Mouse (Mus musculus): Measurements from ENCODE around the gene Prpf8. TPM values are rescaled to one million over a fixed set of nuclear protein-coding genes. Genes with fewer than 3 reads are reported as not detected.
A peak's percentile ranks its signal among the peaks of the same experiment; 100 is the strongest.

Prpf8 gene
- polyA plus RNA-seq, 1 experiment from 2014 or later = 89.5 TPM

DNA sequence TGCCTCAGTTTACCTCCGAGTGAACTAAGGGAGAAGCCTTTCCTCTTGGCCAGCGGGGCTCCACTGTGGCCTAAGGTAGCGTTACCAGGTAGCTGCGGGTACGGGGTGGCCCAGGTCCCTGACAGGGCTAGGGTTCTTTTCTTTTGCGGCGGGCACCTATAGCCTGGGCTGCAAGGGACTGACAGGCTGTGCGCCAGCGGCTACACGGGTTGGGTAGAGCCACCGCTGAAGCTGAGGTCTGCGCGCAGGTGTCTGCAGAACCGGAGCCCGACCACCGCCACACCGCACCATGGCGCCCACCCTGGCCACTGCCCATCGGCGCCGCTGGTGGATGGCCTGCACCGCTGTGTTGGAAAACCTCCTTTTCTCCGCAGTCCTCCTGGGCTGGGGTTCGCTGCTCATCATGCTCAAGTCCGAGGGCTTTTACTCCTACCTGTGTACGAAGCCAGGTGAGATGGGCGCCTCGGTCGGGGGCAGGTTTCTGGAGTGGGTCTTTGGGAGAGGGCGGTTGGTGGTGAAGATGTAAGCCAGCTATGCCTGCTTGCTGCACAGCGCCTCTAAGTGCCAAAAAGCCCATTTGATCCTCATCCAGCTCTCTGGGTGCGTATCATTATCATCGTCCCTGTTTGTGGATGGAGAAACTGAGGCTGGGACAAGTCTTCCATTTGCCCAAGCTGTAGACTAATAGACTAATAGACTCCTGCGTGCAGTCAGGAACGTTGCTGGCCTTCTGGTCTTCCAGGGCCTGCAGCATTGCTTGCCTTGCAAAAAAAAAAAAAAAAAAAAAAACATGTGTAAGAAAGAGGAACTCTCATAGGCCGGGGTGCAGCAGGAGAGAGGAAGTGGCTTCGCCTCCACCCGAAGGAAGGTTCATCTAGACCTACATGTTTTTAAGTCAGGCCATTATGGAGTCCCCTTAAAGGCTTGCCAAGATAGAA, 46.0 kb downstream of the Prpf8 start:
- peak overlapping the region; percentile 73 for H3K4me3 ChIP-seq (replicated peaks; ENCODE audit: low read depth, low read length)
- peak overlapping the region; percentile 98 for H3K27ac ChIP-seq (replicated peaks; ENCODE audit: low read depth, low read length)
- DNase-seq (peak; percentile 56), ATAC-seq (ENCODE audit: low FRiP score, low TSS enrichment) (peak; percentile 11; the same call in 1 of the 2 replicates)
- peak overlapping the region; percentile 100 for H3K4me2 ChIP-seq (ENCODE audit: low read length)
- no peaks in the 10 kb centered on the region for H3K9me3 ChIP-seq (ENCODE audit: control insufficient read depth, low read length)
- WGBS = 13% methylated on average over 38 of the region's 38 CpGs
- no peaks in the 10 kb centered on the region for H3K27me3 ChIP-seq (ENCODE audit: control insufficient read depth, insufficient read depth, low read length)
- no peaks in the 10 kb centered on the region for H3K36me3 ChIP-seq (ENCODE audit: control insufficient read depth, insufficient read depth, low read length)
- peak overlapping the region; percentile 96 for H3K9ac ChIP-seq (replicated peaks; ENCODE audit: low read length)
- peaks cover 28% of the 10 kb centered on the region for H3K4me1 ChIP-seq (ENCODE audit: control insufficient read depth, insufficient read depth, low read length)

DNA sequence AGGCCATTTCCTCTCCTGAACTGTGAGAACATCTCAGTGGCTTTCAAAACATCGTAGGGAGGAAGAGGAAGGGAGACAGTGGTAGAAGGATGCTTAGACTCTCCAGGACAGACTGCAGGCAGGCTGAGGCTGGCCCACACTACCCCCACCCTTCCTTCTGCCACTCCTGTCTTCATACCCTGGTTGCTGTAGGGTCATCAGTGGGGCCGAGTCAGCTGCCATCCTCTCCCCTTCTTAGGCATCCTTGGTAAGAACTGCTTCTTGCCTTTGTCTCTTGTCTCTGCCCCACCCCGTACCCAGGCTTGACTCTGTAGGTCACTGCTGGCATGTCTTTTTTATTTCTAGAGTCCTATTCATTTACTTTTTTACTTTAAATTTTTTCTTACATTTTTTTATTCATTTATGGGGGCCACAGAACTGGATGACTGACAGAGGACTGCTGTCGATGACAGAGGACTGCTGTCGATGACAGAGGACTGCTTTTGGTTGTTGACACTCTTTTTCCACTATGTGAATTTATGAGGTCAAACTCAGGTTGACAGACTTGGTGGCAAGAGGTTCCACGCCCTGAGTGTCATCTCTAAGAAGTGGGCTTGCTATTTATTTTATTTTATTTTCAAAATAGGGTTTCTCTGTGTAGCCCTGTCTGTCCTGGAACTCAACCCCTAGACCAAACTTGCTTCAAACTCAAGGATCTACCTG, 46.8 kb downstream of the Prpf8 start:
- Histone ChIP-seq H3K4me3 (replicated peaks; ENCODE audit: low read depth, low read length) (peak overlapping the region; percentile 73), H3K36me3 (ENCODE audit: control insufficient read depth, insufficient read depth, low read length) (no peaks in the 10 kb centered on the region), H3K27ac (replicated peaks; ENCODE audit: low read depth, low read length) (no peak overlapping the region), H3K27me3 (ENCODE audit: control insufficient read depth, insufficient read depth, low read length) (no peaks in the 10 kb centered on the region), H3K4me1 (ENCODE audit: control insufficient read depth, insufficient read depth, low read length) (peaks cover 32% of the 10 kb centered on the region), H3K4me2 (ENCODE audit: low read length) (peak overlapping the region; percentile 100), H3K9ac (replicated peaks; ENCODE audit: low read length) (peak overlapping the region; percentile 96; the same call in 1 of the 2 replicates), H3K9me3 (ENCODE audit: control insufficient read depth, low read length) (no peaks in the 10 kb centered on the region)
- DNase-seq (no peak), ATAC-seq (ENCODE audit: low FRiP score, low TSS enrichment) (no peak)
- 87% methylated on average over 6 of the region's 6 CpGs for WGBS

DNA sequence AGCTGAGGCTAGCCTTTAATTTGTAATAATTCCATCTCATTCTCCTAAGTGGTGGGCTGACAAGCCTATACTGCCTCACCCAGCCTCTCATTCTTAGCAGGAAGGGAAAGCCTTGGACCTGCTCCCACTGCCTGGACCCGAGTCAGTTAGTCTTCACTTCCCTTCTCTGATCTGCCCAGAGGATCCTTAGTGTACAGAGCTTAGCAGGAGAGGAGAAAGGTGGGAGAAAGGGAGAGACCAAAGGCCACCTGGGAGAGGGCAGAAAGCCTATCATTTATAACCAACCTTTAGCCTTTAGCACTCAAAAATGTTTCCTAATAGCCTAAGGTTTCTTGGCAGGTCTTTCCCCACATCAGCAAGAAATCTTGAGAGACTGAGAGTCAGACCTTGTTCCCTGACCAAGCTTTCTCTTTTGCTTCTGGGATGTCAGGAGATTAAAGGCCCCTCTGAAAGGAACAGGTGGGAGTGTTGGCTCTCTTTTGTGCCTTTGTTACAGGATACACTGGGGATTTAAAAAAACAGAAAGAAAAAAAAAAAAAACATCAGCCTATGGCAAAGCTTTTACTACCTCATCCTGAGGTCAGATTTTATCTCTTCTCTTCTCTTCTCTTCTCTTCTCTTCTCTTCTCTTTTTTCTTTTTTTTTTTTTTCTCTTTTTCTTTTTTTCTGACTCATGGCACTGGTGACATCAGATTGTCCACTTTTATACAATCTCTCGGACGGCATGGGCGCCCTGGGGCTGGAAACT, 47.8 kb downstream of the Prpf8 start:
- H3K27ac ChIP-seq (replicated peaks; ENCODE audit: low read depth, low read length) = no peak overlapping the region; the same call in 1 of the 2 replicates
- ATAC-seq (ENCODE audit: low FRiP score, low TSS enrichment) = no peak
- 0 out of 2 replicates have a peak overlapping the region, but pooled peaks have one; percentile 1 for H3K4me3 ChIP-seq (replicated peaks; ENCODE audit: low read depth, low read length)
- 0 out of 2 replicates have a peak overlapping the region, but pooled peaks have one; percentile 7 for H3K9ac ChIP-seq (replicated peaks; ENCODE audit: low read length)
- H3K27me3 ChIP-seq (ENCODE audit: control insufficient read depth, insufficient read depth, low read length) = no peaks in the 10 kb centered on the region
- H3K36me3 ChIP-seq (ENCODE audit: control insufficient read depth, insufficient read depth, low read length) = no peaks in the 10 kb centered on the region
- no peak for DNase-seq
- H3K4me1 ChIP-seq (ENCODE audit: control insufficient read depth, insufficient read depth, low read length) = peaks cover 32% of the 10 kb centered on the region
- no peaks in the 10 kb centered on the region for H3K9me3 ChIP-seq (ENCODE audit: control insufficient read depth, low read length)
- 43% methylated on average over 4 of the region's 4 CpGs for WGBS
- H3K4me2 ChIP-seq (ENCODE audit: low read length) = peak overlapping the region; percentile 100

DNA sequence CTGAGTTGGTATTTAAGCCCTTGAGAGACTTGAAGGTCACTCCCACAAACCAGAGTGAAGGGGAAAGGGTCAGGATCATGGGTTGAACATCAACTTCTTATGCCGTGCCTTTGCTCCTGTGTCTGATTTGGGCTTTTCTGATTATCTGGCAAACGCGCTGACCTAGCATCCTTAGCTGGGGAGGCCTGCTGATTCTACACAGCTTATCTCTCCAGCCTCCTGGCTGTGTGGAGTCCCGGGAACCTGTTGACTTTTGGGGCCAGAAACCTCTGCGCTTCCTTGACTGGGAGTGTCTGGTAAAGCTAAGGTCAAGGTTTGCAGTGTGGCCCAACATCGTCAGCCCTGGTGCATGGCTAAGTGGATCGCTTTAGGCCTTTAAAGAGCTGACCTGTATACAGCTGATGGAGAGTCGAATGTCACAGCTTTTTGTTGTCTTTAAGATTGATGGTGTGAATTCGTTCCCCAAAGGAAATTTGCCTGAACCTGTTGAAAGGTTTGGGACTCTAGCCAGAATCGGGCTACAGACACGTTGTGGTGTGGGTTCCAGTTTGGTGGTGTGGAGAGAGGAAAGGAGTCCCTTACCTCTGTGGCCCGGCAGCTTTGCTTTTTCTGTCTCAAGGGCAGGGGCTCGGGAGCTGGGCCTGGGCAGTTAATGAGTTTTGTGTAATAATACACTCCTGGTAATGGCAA, 48.6 kb downstream of the Prpf8 start:
- H3K4me1 ChIP-seq (ENCODE audit: control insufficient read depth, insufficient read depth, low read length) = peaks cover 32% of the 10 kb centered on the region
- DNase-seq = no peak
- ATAC-seq (ENCODE audit: low FRiP score, low TSS enrichment) = no peak
- WGBS = 68% methylated on average over 13 of the region's 13 CpGs
- no peaks in the 10 kb centered on the region for H3K9me3 ChIP-seq (ENCODE audit: control insufficient read depth, low read length)
- H3K27ac ChIP-seq (replicated peaks; ENCODE audit: low read depth, low read length) = no peak overlapping the region
- no peak overlapping the region for H3K4me3 ChIP-seq (replicated peaks; ENCODE audit: low read depth, low read length)
- H3K36me3 ChIP-seq (ENCODE audit: control insufficient read depth, insufficient read depth, low read length) = no peaks in the 10 kb centered on the region
- peak overlapping the region; percentile 100 for H3K4me2 ChIP-seq (ENCODE audit: low read length)
- H3K9ac ChIP-seq (replicated peaks; ENCODE audit: low read length) = peak overlapping the region; percentile 16; the same call in 1 of the 2 replicates
- no peaks in the 10 kb centered on the region for H3K27me3 ChIP-seq (ENCODE audit: control insufficient read depth, insufficient read depth, low read length)

DNA sequence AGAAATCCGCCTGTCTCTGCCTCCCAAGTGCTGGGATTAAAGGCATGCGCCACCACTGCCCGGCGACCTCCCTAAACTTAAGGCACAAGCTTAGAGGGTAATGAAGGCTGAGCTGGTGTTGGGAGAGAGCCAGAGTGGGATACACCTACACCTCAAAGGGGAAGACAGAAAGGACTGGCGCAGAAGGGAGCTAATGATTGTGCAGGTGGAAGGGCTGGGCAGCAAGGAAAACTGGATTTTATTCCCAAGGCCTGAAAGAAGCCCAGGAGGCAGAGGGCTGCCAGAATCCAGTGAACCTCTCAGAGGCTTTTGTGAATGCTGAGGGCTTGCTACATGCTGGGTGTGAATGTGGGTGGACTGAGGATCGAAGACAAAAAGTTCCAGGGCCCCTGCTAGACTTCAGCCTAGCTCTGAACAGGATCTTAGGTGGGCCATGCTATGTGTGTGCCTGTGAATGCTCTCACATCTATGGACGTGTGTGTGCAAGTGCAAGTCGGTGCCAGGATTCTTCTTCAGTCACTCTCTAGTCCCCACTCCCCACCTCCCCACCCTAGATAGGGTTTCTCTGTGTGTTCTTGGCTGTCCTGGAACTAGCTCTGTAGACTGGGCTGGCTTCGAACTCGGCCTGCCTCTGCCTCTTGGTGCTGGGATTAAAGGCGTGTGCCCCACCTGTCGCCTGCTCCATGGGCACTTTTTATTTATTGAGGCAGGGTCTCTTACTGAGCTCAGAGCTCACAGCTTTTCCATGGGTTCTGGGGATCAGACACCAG, 49.8 kb downstream of the Prpf8 start:
- peaks cover 36% of the 10 kb centered on the region for H3K4me1 ChIP-seq (ENCODE audit: control insufficient read depth, insufficient read depth, low read length)
- H3K4me3 ChIP-seq (replicated peaks; ENCODE audit: low read depth, low read length) = no peak overlapping the region
- no peak overlapping the region for H3K4me2 ChIP-seq (ENCODE audit: low read length)
- no peak for ATAC-seq (ENCODE audit: low FRiP score, low TSS enrichment)
- no peaks in the 10 kb centered on the region for H3K36me3 ChIP-seq (ENCODE audit: control insufficient read depth, insufficient read depth, low read length)
- H3K9ac ChIP-seq (replicated peaks; ENCODE audit: low read length) = no peak overlapping the region
- H3K27me3 ChIP-seq (ENCODE audit: control insufficient read depth, insufficient read depth, low read length) = no peaks in the 10 kb centered on the region
- no peak overlapping the region for H3K27ac ChIP-seq (replicated peaks; ENCODE audit: low read depth, low read length)
- no peaks in the 10 kb centered on the region for H3K9me3 ChIP-seq (ENCODE audit: control insufficient read depth, low read length)
- DNase-seq = no peak
- WGBS = 88% methylated on average over 12 of the region's 12 CpGs

DNA sequence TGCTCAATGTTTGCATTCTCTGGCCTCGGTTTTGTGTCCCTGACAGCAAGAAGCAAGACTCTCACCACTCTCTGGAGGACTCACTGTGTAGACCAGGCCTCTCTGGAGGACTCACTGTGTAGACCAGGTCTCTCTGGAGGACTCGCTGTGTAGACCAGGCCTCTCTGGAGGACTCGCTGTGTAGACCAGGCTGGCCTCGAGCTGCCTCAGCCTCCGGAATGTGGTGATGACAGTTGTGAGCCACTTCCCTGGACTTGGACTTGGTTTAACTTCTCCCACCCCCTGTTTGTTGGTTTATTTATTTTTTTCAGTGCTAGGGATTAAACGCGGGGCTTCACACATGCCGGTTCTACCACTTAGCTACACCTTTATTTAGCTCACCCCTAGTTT, 50.4 kb downstream of the Prpf8 start:
- DNase-seq = no peak
- no peak for ATAC-seq (ENCODE audit: low FRiP score, low TSS enrichment)
- Histone ChIP-seq H3K4me2 (ENCODE audit: low read length) (no peak overlapping the region), H3K4me1 (ENCODE audit: control insufficient read depth, insufficient read depth, low read length) (peaks cover 36% of the 10 kb centered on the region), H3K9me3 (ENCODE audit: control insufficient read depth, low read length) (no peaks in the 10 kb centered on the region), H3K4me3 (replicated peaks; ENCODE audit: low read depth, low read length) (no peak overlapping the region), H3K27me3 (ENCODE audit: control insufficient read depth, insufficient read depth, low read length) (no peaks in the 10 kb centered on the region), H3K27ac (replicated peaks; ENCODE audit: low read depth, low read length) (no peak overlapping the region), H3K9ac (replicated peaks; ENCODE audit: low read length) (no peak overlapping the region), H3K36me3 (ENCODE audit: control insufficient read depth, insufficient read depth, low read length) (no peaks in the 10 kb centered on the region)
- WGBS = 91% methylated on average over 8 of the region's 8 CpGs

DNA sequence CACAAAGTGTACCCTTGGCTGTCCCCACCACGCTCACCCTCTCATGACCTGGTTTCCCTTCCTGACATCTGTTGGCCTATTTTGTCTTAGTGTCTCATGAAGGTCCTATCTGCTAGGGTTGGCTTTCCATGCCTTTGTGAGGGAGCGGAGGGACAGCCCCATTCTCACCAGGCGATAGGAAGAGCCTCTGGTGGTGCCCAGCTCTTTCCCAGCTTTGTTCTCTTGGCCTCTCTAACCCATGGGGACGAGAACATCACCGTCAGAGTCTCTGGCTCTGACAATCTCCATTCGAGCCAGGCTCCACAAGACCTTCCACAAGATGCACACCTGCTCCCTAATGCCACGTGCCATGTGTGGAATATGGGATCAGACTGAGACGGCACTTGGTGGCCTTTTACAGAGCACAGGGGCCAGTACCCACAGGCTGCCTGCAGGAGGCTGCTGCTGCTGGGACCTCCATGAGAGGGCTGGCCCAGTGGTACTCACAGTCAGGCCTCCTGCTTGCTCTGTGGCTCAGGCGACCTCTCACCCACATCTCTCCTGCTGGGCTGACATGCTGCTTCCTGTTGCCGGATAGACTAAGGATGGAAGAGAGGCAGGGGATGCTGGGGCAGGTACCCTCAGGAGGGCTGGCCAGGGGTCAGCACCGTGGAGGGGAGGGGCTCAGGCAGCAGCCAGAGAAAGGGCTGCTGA, 51.0 kb downstream of the Prpf8 start:
- Histone ChIP-seq H3K4me1 (ENCODE audit: control insufficient read depth, insufficient read depth, low read length) (peaks cover 36% of the 10 kb centered on the region), H3K9me3 (ENCODE audit: control insufficient read depth, low read length) (no peaks in the 10 kb centered on the region), H3K27me3 (ENCODE audit: control insufficient read depth, insufficient read depth, low read length) (no peaks in the 10 kb centered on the region), H3K9ac (replicated peaks; ENCODE audit: low read length) (no peak overlapping the region), H3K4me2 (ENCODE audit: low read length) (no peak overlapping the region), H3K4me3 (replicated peaks; ENCODE audit: low read depth, low read length) (no peak overlapping the region), H3K36me3 (ENCODE audit: control insufficient read depth, insufficient read depth, low read length) (no peaks in the 10 kb centered on the region), H3K27ac (replicated peaks; ENCODE audit: low read depth, low read length) (peak overlapping the region; percentile 37)
- DNase-seq = no peak
- WGBS = 44% methylated on average over 11 of the region's 11 CpGs
- ATAC-seq (ENCODE audit: low FRiP score, low TSS enrichment) = no peak
